Mouse (Mus musculus) forebrain, embryonic 12.5 days (tissue): ENCODE data around the gene Gmnn. TPM values are rescaled to one million over a fixed set of nuclear protein-coding genes. Genes with fewer than 3 reads are reported as not detected.

Experiments used
- ATAC-seq: fragments of 200-750 bp; cut with Nextera tagmentation; 2 replicates; pipeline ENCODE4 v1.8.0; 2017; ENCODE audit warnings: moderate TSS enrichment; ENCODE audit not compliant: low FRiP score
- H3K27ac ChIP-seq: fragments of 300-500 bp; sonication (generic); 2 replicates; pipeline ENCODE4 v1.5.1; 2016; ENCODE audit warnings: mild to moderate bottlenecking
- H3K27me3 ChIP-seq: fragments of 300-500 bp; sonication (generic); 2 replicates; pipeline ENCODE4 v1.6.1; 2016; ENCODE audit warnings: mild to moderate bottlenecking
- H3K36me3 ChIP-seq: fragments of 300-500 bp; sonication (generic); replicated peaks from 2 replicates; pipeline ENCODE4 v1.6.1; 2016; ENCODE audit warnings: mild to moderate bottlenecking
- H3K4me1 ChIP-seq: fragments of 300-500 bp; sonication (generic); 2 replicates; pipeline ENCODE4 v1.6.1; 2016
- H3K4me2 ChIP-seq: fragments of 300-500 bp; sonication (generic); 2 replicates; pipeline ENCODE4 v1.6.1; 2016; ENCODE audit warnings: mild to moderate bottlenecking, moderate library complexity
- H3K4me3 ChIP-seq: fragments of 300-500 bp; sonication (generic); replicated peaks from 2 replicates; pipeline ENCODE4 v1.5.1; 2016; ENCODE audit warnings: mild to moderate bottlenecking
- H3K9ac ChIP-seq: fragments of 300-500 bp; sonication (generic); 2 replicates; pipeline ENCODE4 v1.6.1; 2016; ENCODE audit warnings: mild to moderate bottlenecking
- H3K9me3 ChIP-seq: fragments of 300-500 bp; sonication (generic); 2 replicates; pipeline ENCODE4 v1.6.1; 2016
- WGBS: fragments of 180-500 bp; shearing (Covaris S2); methylation state at CpG from one replicate; pipeline ENCODE4 v1.1.7; 2016; 5-methylcytosine and 5-hydroxymethylcytosine counted together
- polyA plus RNA-seq: library from polyadenylated mRNA; unstranded; fragments of >200 nt; fragmentation: Nextera tagmentation; extraction: Ambion mirVana; gene quantifications from 2 replicates; pipeline ENCODE4 v1.2.1, GENCODE M21; 2016

Gene Gmnn
- polyA plus RNA-seq, 1 experiment from 2014 or later = 131 TPM

GRCm38 (mm10) chr13:24757820-24758564 is 3.7 kb downstream of the Gmnn start:
- H3K9ac ChIP-seq = no peak overlapping the region
- 91% methylated on average over 12 of the region's 12 CpGs for WGBS
- H3K9me3 ChIP-seq = no peaks in the 10 kb centered on the region
- H3K27me3 ChIP-seq = no peaks in the 10 kb centered on the region
- H3K4me1 ChIP-seq = peaks cover 16% of the 10 kb centered on the region
- ATAC-seq = no peak
- H3K36me3 ChIP-seq = peaks cover 48% of the 10 kb centered on the region
- H3K4me3 ChIP-seq = no peak overlapping the region
- no peak overlapping the region for H3K27ac ChIP-seq
- H3K4me2 ChIP-seq = no peak overlapping the region

DNA sequence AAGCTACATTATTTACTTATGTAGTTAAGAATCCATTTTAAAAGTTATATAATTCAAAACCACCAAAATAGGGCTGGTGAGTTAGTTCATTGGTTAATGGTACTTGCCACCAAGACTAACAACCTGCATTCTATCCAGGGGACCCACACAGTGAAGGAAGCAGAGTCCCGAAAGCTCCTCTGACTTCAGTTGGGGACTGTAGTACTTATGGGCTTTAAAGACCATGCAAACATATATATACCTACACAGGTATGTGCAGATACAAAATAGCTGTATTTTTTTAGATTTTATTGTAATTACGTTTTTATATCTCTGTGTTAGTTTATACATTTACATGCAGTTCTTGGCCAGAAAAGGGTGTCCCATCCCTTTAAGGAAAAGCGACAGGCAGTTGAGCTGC is 5.0 kb downstream of the Gmnn start:
- Histone ChIP-seq H3K9ac (no peak overlapping the region), H3K27ac (no peak overlapping the region), H3K27me3 (no peaks in the 10 kb centered on the region), H3K4me2 (no peak overlapping the region), H3K9me3 (no peaks in the 10 kb centered on the region), H3K4me1 (peaks cover 12% of the 10 kb centered on the region), H3K4me3 (no peak overlapping the region), H3K36me3 (peaks cover 57% of the 10 kb centered on the region)
- no peak for ATAC-seq
- WGBS = 90% methylated on average over 3 of the region's 3 CpGs

DNA sequence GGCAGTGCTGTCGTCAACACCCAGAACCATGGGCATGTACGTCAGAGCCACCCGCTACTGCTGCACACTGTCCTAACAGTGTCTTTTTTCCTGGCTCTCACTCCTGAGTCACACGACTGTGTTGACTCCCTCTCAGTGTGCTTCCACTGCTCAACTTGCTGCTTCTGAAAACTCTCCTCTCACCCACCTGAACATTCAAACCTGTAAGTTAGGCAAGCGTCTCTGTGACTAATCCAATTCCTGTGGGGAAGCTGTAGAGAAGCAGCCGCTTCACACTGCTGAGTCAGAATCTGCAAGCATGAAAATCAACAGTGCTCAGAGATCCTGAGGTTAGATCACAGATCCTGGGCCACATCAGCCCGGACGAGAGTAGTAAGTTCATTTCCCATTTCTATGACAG is 10.3 kb downstream of the Gmnn start:
- H3K27me3 ChIP-seq = no peaks in the 10 kb centered on the region
- 95% methylated on average over 8 of the region's 8 CpGs for WGBS
- no peak overlapping the region for H3K27ac ChIP-seq
- ATAC-seq = no peak
- no peaks in the 10 kb centered on the region for H3K4me1 ChIP-seq
- no peak overlapping the region for H3K4me2 ChIP-seq
- H3K9ac ChIP-seq = no peak overlapping the region
- H3K4me3 ChIP-seq = no peak overlapping the region
- no peaks in the 10 kb centered on the region for H3K9me3 ChIP-seq
- H3K36me3 ChIP-seq = peaks cover 54% of the 10 kb centered on the region

- H3K27me3 ChIP-seq = no peaks in the 10 kb centered on the region
- WGBS = 94% methylated on average over 8 of the region's 8 CpGs
- peaks cover 50% of the 10 kb centered on the region for H3K36me3 ChIP-seq
- H3K4me3 ChIP-seq = no peak overlapping the region
- H3K4me2 ChIP-seq = no peak overlapping the region
- no peaks in the 10 kb centered on the region for H3K9me3 ChIP-seq
- ATAC-seq = no peak
- H3K27ac ChIP-seq = no peak overlapping the region
- no peak overlapping the region for H3K9ac ChIP-seq
- no peaks in the 10 kb centered on the region for H3K4me1 ChIP-seq
These were observed 10.9 kb downstream of the Gmnn start for GRCm38 (mm10) chr13:24750807-24751206.

GRCm38 (mm10) chr13:24747823-24748222 is 13.9 kb downstream of the Gmnn start:
- Histone ChIP-seq H3K9ac (no peak overlapping the region), H3K9me3 (no peaks in the 10 kb centered on the region), H3K36me3 (peaks cover 28% of the 10 kb centered on the region), H3K27me3 (no peaks in the 10 kb centered on the region), H3K4me3 (no peak overlapping the region), H3K4me2 (no peak overlapping the region), H3K4me1 (no peaks in the 10 kb centered on the region), H3K27ac (no peak overlapping the region)
- no peak for ATAC-seq
- 88% methylated on average over 3 of the region's 3 CpGs for WGBS

- Histone ChIP-seq H3K27ac (no peak within 1 kb of the TSS), H3K4me1 (no peaks in the 10 kb centered on the region), H3K4me2 (no peak within 1 kb of the TSS), H3K9ac (no peak within 1 kb of the TSS), H3K4me3 (no peak within 1 kb of the TSS), H3K9me3 (no peaks in the 10 kb centered on the region), H3K27me3 (no peaks in the 10 kb centered on the region), H3K36me3 (no peaks in the 10 kb centered on the region; the same call in 1 of the 2 replicates)
- ATAC-seq = no peak
- 89% methylated on average over 10 of the region's 10 CpGs for WGBS
These were observed 20.7 kb downstream of the Gmnn start, which contains the start of gene Armh2 for GRCm38 (mm10) chr13:24741028-24741427. Armh2 (plus strand) TSS chr13:24741232.

DNA sequence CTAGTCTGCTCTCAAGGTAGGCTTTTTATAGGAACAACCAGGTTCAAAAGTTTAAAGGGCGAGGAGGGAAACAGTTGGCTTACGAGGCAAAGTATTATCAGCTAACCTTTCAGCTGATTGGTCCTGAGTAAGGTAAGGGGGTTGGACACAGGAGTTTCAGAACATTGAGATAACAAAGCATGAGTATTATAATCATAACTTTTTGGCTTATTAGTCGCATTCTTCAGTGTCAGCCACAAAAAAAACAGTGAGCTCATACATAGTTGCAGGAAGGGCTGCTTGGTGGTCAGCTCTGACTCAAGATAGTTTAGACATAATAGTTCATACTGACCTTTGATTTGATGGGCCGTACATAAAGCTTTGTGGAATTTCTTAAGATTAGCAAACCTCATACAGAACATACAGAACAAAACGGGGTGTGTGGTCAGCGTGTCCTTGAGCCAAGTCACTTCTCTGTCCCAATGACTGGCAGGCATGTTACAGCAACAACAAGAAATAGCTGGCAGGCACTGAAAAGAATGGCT is 26.1 kb downstream of the Gmnn start:
- WGBS = 70% methylated on average over 6 of the region's 6 CpGs

GRCm38 (mm10) chr13:24734502-24734901 is 27.2 kb downstream of the Gmnn start:
- H3K27me3 ChIP-seq = no peaks in the 10 kb centered on the region
- no peak overlapping the region for H3K4me3 ChIP-seq
- H3K36me3 ChIP-seq = no peaks in the 10 kb centered on the region
- H3K4me2 ChIP-seq = no peak overlapping the region
- H3K4me1 ChIP-seq = no peaks in the 10 kb centered on the region; the same call in 1 of the 2 replicates
- no peak overlapping the region for H3K9ac ChIP-seq
- no peaks in the 10 kb centered on the region for H3K9me3 ChIP-seq
- no peak for ATAC-seq
- 79% methylated on average over 5 of the region's 5 CpGs for WGBS
- H3K27ac ChIP-seq = no peak overlapping the region

More for the DNA sequence above, 26.1 kb downstream of the Gmnn start:
- H3K27ac ChIP-seq = no peak overlapping the region
- ATAC-seq = no peak
- no peaks in the 10 kb centered on the region for H3K36me3 ChIP-seq
- no peaks in the 10 kb centered on the region; the same call in 1 of the 2 replicates for H3K4me1 ChIP-seq
- no peaks in the 10 kb centered on the region for H3K27me3 ChIP-seq
- no peak overlapping the region for H3K9ac ChIP-seq
- no peak overlapping the region for H3K4me2 ChIP-seq
- no peak overlapping the region for H3K4me3 ChIP-seq
- H3K9me3 ChIP-seq = no peaks in the 10 kb centered on the region

- H3K4me2 ChIP-seq = no peak overlapping the region
- H3K9me3 ChIP-seq = no peaks in the 10 kb centered on the region
- H3K36me3 ChIP-seq = no peaks in the 10 kb centered on the region
- peaks cover 9% of the 10 kb centered on the region; the same call in 1 of the 2 replicates for H3K4me1 ChIP-seq
- no peak overlapping the region for H3K9ac ChIP-seq
- WGBS = 89% methylated on average over 5 of the region's 5 CpGs
- no peak overlapping the region for H3K4me3 ChIP-seq
- no peak for ATAC-seq
- H3K27ac ChIP-seq = no peak overlapping the region
- H3K27me3 ChIP-seq = no peaks in the 10 kb centered on the region
These were observed 32.6 kb downstream of the Gmnn start for GRCm38 (mm10) chr13:24729128-24729527.

GRCm38 (mm10) chr13:24724395-24724759 is 37.3 kb downstream of the Gmnn start:
- Histone ChIP-seq H3K9ac (no peak overlapping the region), H3K27ac (no peak overlapping the region), H3K9me3 (no peaks in the 10 kb centered on the region), H3K27me3 (no peaks in the 10 kb centered on the region), H3K36me3 (peaks cover 3% of the 10 kb centered on the region; the same call in 1 of the 2 replicates), H3K4me3 (no peak overlapping the region), H3K4me1 (peaks cover 12% of the 10 kb centered on the region; the same call in 1 of the 2 replicates), H3K4me2 (0 out of 2 replicates have a peak overlapping the region, but pooled peaks have one; percentile 6)
- WGBS = 66% methylated on average over 4 of the region's 4 CpGs
- no peak for ATAC-seq

GRCm38 (mm10) chr13:24723699-24724394 is 37.9 kb downstream of the Gmnn start:
- Histone ChIP-seq H3K4me2 (no peak overlapping the region), H3K9me3 (no peaks in the 10 kb centered on the region), H3K27me3 (no peaks in the 10 kb centered on the region), H3K4me1 (peaks cover 12% of the 10 kb centered on the region; the same call in 1 of the 2 replicates), H3K4me3 (no peak overlapping the region), H3K36me3 (peaks cover 6% of the 10 kb centered on the region; the same call in 1 of the 2 replicates), H3K9ac (no peak overlapping the region), H3K27ac (no peak overlapping the region)
- no peak for ATAC-seq
- 63% methylated on average over 8 of the region's 8 CpGs for WGBS

DNA sequence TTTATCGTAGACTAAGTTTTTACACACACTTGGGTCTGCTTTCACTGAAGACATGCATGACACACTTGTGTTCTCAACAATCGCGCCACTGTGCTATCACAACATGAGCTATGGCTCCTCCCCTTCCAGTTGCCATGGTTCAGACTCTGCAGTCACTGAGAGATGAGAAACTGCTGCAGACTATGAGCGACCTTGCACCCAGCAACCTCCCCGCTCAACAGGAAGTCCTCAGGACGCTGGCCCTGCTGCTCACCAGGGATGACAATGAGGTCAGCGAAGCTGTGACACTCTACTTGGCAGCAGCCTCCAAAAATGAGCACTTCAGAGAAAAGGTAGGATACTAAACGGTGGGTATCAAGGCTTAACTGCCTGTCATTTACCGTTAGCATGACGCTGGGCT is 40.2 kb downstream of the Gmnn start:
- H3K9me3 ChIP-seq = no peaks in the 10 kb centered on the region
- WGBS = 84% methylated on average over 10 of the region's 10 CpGs
- no peak for ATAC-seq
- no peak overlapping the region for H3K9ac ChIP-seq
- H3K4me2 ChIP-seq = no peak overlapping the region
- no peak overlapping the region for H3K4me3 ChIP-seq
- no peaks in the 10 kb centered on the region for H3K27me3 ChIP-seq
- peaks cover 12% of the 10 kb centered on the region; the same call in 1 of the 2 replicates for H3K4me1 ChIP-seq
- peaks cover 9% of the 10 kb centered on the region; the same call in 1 of the 2 replicates for H3K36me3 ChIP-seq
- H3K27ac ChIP-seq = no peak overlapping the region
